Mouse (Mus musculus): ENCODE results near the gene Mtus2. TPM values are rescaled to one million over a fixed set of nuclear protein-coding genes. Genes with fewer than 3 reads are reported as not detected.

Mtus2 gene
- polyA plus RNA-seq, 1 experiment, result 33.3 TPM

DNA sequence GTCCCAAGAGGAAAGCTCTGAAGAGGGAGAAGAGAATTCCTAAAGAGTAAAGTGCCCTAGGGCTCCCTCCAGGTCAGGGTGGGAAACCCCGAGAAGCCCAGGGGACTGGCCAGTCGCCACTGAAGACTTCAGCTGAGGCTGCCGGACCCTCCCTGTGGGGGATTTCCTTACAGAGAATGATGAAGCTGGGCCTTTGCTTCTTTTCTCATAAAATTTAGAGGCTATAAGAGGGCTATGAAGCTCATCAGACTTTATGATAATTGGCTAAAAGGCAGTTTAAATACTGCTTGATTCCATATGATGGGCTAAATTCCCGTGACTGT lies 224.1 kb downstream of the Mtus2 start:
- 65% methylated on average over 4 of the region's 4 CpGs for WGBS
- H3K4me1 ChIP-seq (ENCODE audit: control insufficient read depth, insufficient read depth, low read length), result no peaks in the 10 kb centered on the region; the same call in 1 of the 2 replicates
- H3K27ac ChIP-seq (ENCODE audit: insufficient read depth, low read length), result no peak overlapping the region
- H3K4me3 ChIP-seq (replicated peaks; ENCODE audit: insufficient read depth, low read depth, low read length), result no peak overlapping the region
- H3K27me3 ChIP-seq (ENCODE audit: control insufficient read depth, insufficient read depth, low read length), result no peaks in the 10 kb centered on the region
- DNase-seq, result no peak
- TF ChIP-seq CTCF (IDR thresholded peaks at IDR 0.05; ENCODE audit: borderline replicate concordance, insufficient read depth, low read depth, low read length) (no peak), POLR2A (IDR thresholded peaks at IDR 0.05; ENCODE audit: borderline replicate concordance, insufficient read depth, low read length) (no peak)

DNA sequence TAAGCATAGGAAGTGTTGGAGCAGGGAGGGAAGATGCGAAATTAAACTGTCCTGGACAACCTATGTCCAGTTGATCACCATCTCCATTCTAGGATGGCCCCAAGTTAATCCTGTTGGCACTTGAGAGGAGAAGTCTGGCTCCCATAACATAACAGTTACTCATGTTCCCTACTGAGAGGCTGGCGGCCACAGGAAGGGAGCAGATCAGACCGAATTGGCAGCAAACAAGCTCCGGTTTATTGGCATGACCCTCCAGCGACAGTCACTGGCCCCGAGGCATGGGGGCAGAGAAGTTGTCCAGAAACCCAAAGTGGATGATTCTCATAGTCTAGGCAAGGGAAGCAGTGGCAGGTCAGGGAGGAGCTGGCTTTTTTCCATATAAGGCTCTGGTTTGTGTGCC lies 224.8 kb downstream of the Mtus2 start:
- H3K27me3 ChIP-seq (ENCODE audit: control insufficient read depth, insufficient read depth, low read length), result no peaks in the 10 kb centered on the region
- peak; percentile 21 to 50 for DNase-seq
- 15% methylated on average over 6 of the region's 6 CpGs for WGBS
- no peaks in the 10 kb centered on the region; the same call in 1 of the 2 replicates for H3K4me1 ChIP-seq (ENCODE audit: control insufficient read depth, insufficient read depth, low read length)
- H3K4me3 ChIP-seq (replicated peaks; ENCODE audit: insufficient read depth, low read depth, low read length), result no peak overlapping the region
- TF ChIP-seq POLR2A (IDR thresholded peaks at IDR 0.05; ENCODE audit: borderline replicate concordance, insufficient read depth, low read length), result no peak
- H3K27ac ChIP-seq (ENCODE audit: insufficient read depth, low read length), result no peak overlapping the region

DNA sequence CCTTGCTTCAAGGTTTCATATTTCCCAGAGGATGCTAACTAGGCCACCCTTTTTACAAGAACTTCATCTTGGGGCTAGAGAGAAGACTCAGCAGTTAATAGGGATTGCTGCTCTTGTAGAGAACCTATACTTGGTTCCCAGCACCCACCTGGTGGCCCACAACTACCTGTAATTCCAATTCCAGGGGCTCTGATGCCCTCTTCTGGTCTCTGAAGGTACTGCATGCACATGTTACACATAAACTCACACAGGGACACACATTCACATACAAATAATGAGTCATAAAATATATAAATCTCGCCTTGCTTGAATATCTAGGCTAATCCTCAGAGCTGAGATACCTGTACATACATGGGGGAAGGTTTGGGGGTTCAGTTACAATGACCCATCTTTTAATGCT lies 228.8 kb downstream of the Mtus2 start:
- no peak overlapping the region for H3K4me3 ChIP-seq (replicated peaks; ENCODE audit: insufficient read depth, low read depth, low read length)
- no peak overlapping the region for H3K27ac ChIP-seq (ENCODE audit: insufficient read depth, low read length)
- no peak for TF ChIP-seq CTCF (IDR thresholded peaks at IDR 0.05; ENCODE audit: borderline replicate concordance, insufficient read depth, low read depth, low read length)
- TF ChIP-seq POLR2A (IDR thresholded peaks at IDR 0.05; ENCODE audit: borderline replicate concordance, insufficient read depth, low read length), result no peak
- H3K27me3 ChIP-seq (ENCODE audit: control insufficient read depth, insufficient read depth, low read length), result no peaks in the 10 kb centered on the region
- WGBS, result 78% methylated on average over 1 of the region's 1 CpGs
- no peak for DNase-seq
- no peaks in the 10 kb centered on the region; the same call in 1 of the 2 replicates for H3K4me1 ChIP-seq (ENCODE audit: control insufficient read depth, insufficient read depth, low read length)

DNA sequence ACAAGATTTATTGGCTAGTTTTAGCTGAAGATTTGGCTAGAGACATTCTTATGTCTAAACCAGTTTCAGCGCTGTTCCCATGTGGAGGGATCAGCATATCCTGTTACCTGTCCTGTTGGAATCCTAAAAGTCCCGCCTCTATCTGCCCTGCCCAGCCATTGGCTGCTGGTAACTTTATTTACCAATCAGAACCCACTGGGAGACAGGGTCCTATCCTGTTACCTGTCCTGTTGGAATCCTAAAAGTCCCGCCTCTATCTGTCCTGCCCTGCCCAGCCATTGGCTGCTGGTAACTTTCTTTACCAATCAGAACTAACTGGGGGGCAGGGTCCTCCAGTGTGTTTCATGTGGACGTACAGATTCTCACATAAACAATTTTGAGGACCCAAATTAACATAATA lies 234.3 kb downstream of the Mtus2 start:
- DNase-seq, result no peak
- TF ChIP-seq POLR2A (IDR thresholded peaks at IDR 0.05; ENCODE audit: borderline replicate concordance, insufficient read depth, low read length) (no peak), CTCF (IDR thresholded peaks at IDR 0.05; ENCODE audit: borderline replicate concordance, insufficient read depth, low read depth, low read length) (no peak)

DNA sequence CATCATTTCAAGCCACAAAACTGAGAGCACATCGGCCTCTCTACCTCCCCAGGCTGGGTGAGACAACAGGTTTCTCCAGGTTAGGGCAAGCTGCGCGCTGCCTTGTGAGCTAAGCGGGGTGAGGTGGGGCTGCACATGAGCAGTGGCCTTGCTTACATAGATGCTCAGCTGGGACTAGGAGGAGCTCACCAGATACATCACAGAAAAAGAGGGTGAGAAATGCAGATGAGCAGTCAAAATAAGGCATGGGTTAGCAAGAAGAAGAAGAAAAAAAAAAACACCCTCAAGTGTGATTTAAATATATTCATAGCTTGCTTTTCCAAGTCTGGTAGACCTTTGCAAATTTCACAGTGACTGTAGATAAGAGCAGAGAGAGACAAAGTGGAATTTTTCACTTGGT lies 254.7 kb downstream of the Mtus2 start:
- Histone ChIP-seq H3K27me3 (ENCODE audit: control insufficient read depth, insufficient read depth, low read length) (no peaks in the 10 kb centered on the region), H3K4me1 (ENCODE audit: control insufficient read depth, insufficient read depth, low read length) (no peaks in the 10 kb centered on the region; the same call in 1 of the 2 replicates), H3K4me3 (replicated peaks; ENCODE audit: insufficient read depth, low read depth, low read length) (no peak overlapping the region), H3K27ac (ENCODE audit: insufficient read depth, low read length) (no peak overlapping the region)
- WGBS, result 96% methylated on average over 4 of the region's 4 CpGs
- no peak for TF ChIP-seq POLR2A (IDR thresholded peaks at IDR 0.05; ENCODE audit: borderline replicate concordance, insufficient read depth, low read length)
- TF ChIP-seq CTCF (IDR thresholded peaks at IDR 0.05; ENCODE audit: borderline replicate concordance, insufficient read depth, low read depth, low read length), result no peak
- no peak for DNase-seq

More for the DNA sequence above, 234.3 kb downstream of the Mtus2 start:
- no peaks in the 10 kb centered on the region for H3K4me1 ChIP-seq (ENCODE audit: control insufficient read depth, insufficient read depth, low read length)
- no peak overlapping the region for H3K4me3 ChIP-seq (replicated peaks; ENCODE audit: insufficient read depth, low read depth, low read length)
- 67% methylated on average over 4 of the region's 4 CpGs for WGBS
- no peaks in the 10 kb centered on the region for H3K27me3 ChIP-seq (ENCODE audit: control insufficient read depth, insufficient read depth, low read length)
- H3K27ac ChIP-seq (ENCODE audit: insufficient read depth, low read length), result no peak overlapping the region

DNA sequence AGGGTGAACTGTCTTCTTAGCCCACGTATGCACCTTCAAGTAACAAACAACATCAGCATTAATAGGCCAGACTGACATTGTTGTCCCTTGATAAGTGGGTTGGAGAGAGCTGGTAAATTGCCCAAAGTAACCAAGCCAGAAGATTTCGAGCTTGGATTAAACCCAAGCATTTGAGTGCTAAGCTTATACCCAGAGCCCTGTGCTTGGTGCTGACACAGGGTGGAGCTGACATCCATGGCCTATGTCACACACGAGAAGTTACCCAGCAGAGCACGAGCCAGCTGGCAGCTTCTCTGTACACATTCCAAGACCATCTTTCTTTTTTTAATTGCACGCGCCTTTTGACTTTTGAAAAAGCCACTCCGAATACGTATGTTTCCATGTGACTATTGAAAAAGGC lies 259.7 kb downstream of the Mtus2 start:
- 42% methylated on average over 8 of the region's 8 CpGs for WGBS

DNA sequence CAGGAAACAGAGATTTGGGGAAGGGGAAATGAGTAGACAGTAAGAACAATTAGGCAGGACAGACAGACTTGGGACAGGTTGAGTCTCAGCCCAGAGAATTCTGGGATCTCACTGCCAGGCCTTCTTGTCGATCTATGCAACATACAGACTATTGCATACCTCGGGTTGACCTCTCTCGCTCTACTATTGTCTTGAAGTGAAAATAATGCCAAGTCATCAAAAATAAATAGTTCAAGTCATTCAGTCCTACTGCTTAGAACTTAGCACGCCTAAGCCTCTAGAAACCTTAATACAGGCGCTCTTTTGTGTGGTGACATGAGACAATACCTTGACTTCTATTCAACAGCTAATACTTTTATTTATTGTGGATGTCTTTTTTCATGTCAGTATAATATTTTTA lies 265.8 kb downstream of the Mtus2 start:
- 90% methylated on average over 5 of the region's 5 CpGs for WGBS
- no peak for DNase-seq
- no peaks in the 10 kb centered on the region for H3K27me3 ChIP-seq (ENCODE audit: control insufficient read depth, insufficient read depth, low read length)
- TF ChIP-seq POLR2A (IDR thresholded peaks at IDR 0.05; ENCODE audit: borderline replicate concordance, insufficient read depth, low read length), result no peak
- no peak overlapping the region for H3K27ac ChIP-seq (ENCODE audit: insufficient read depth, low read length)
- H3K4me1 ChIP-seq (ENCODE audit: control insufficient read depth, insufficient read depth, low read length), result no peaks in the 10 kb centered on the region
- H3K4me3 ChIP-seq (replicated peaks; ENCODE audit: insufficient read depth, low read depth, low read length), result no peak overlapping the region

More for the DNA sequence above, 259.7 kb downstream of the Mtus2 start:
- no peak for DNase-seq
- no peak overlapping the region for H3K4me3 ChIP-seq (replicated peaks; ENCODE audit: insufficient read depth, low read depth, low read length)
- H3K27me3 ChIP-seq (ENCODE audit: control insufficient read depth, insufficient read depth, low read length), result no peaks in the 10 kb centered on the region
- no peak overlapping the region for H3K27ac ChIP-seq (ENCODE audit: insufficient read depth, low read length)
- TF ChIP-seq POLR2A (IDR thresholded peaks at IDR 0.05; ENCODE audit: borderline replicate concordance, insufficient read depth, low read length) (no peak), CTCF (IDR thresholded peaks at IDR 0.05; ENCODE audit: borderline replicate concordance, insufficient read depth, low read depth, low read length) (no peak)
- no peaks in the 10 kb centered on the region; the same call in 1 of the 2 replicates for H3K4me1 ChIP-seq (ENCODE audit: control insufficient read depth, insufficient read depth, low read length)

DNA sequence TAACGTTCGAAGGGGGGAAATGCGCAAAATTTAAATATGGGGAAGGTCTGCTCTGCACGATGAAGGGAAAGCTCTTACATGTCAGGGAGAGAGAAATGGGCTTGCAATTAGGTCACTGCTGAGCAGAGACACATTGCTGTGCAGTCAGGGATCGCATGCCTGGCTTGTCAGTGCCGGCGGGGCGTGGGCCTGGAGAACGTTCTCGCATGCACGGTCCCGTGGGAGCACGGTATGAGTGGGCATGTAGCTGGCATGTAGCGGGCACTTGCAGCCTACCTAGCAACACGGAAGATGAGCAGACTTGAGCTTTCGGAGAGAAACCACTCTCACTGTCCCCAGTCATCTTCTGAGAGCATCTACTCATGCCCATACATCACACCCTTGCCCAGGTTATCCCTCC lies 266.9 kb downstream of the Mtus2 start:
- Histone ChIP-seq H3K4me1 (ENCODE audit: control insufficient read depth, insufficient read depth, low read length) (no peaks in the 10 kb centered on the region), H3K4me3 (replicated peaks; ENCODE audit: insufficient read depth, low read depth, low read length) (no peak overlapping the region), H3K27ac (ENCODE audit: insufficient read depth, low read length) (no peak overlapping the region), H3K27me3 (ENCODE audit: control insufficient read depth, insufficient read depth, low read length) (no peaks in the 10 kb centered on the region)
- 84% methylated on average over 16 of the region's 16 CpGs for WGBS
- DNase-seq, result no peak
- no peak for TF ChIP-seq POLR2A (IDR thresholded peaks at IDR 0.05; ENCODE audit: borderline replicate concordance, insufficient read depth, low read length)
- no peak for TF ChIP-seq CTCF (IDR thresholded peaks at IDR 0.05; ENCODE audit: borderline replicate concordance, insufficient read depth, low read depth, low read length)
